Mouse (Mus musculus) forebrain, embryonic 13.5 days (tissue): ENCODE measurements around the gene Nek7. TPM values are rescaled to one million over a fixed set of nuclear protein-coding genes. Genes with fewer than 3 reads are reported as not detected.

Experiments used
- ATAC-seq: fragments of 200-750 bp; cut with Nextera tagmentation; 2 replicates; pipeline ENCODE4 v1.8.0; 2017
- H3K27ac ChIP-seq: fragments of 300-500 bp; sonication (generic); 2 replicates; pipeline ENCODE4 v1.5.1; 2015; ENCODE audit warnings: inconsistent platforms, mild to moderate bottlenecking, moderate library complexity
- H3K27me3 ChIP-seq: fragments of 300-500 bp; sonication (generic); 2 replicates; pipeline ENCODE4 v1.6.1; 2015; ENCODE audit warnings: mild to moderate bottlenecking, inconsistent platforms
- H3K36me3 ChIP-seq: fragments of 300-500 bp; sonication (generic); 2 replicates; pipeline ENCODE4 v1.6.1; 2015; ENCODE audit warnings: mild to moderate bottlenecking, inconsistent platforms; ENCODE audit not compliant: poor library complexity, severe bottlenecking
- H3K4me1 ChIP-seq: fragments of 300-500 bp; sonication (generic); 2 replicates; pipeline ENCODE4 v1.6.1; 2015; ENCODE audit warnings: inconsistent platforms
- H3K4me2 ChIP-seq: fragments of 300-500 bp; sonication (generic); 2 replicates; pipeline ENCODE4 v1.6.1; 2015; ENCODE audit warnings: inconsistent platforms, mild to moderate bottlenecking, moderate library complexity
- H3K4me3 ChIP-seq: fragments of 300-500 bp; sonication (generic); 2 replicates; pipeline ENCODE4 v1.5.1; 2015; ENCODE audit warnings: mild to moderate bottlenecking, inconsistent platforms
- H3K9ac ChIP-seq: fragments of 300-500 bp; sonication (generic); 2 replicates; pipeline ENCODE4 v1.6.1; 2015; ENCODE audit warnings: mild to moderate bottlenecking, inconsistent platforms
- H3K9me3 ChIP-seq: fragments of 300-500 bp; sonication (generic); replicated peaks from 2 replicates; pipeline ENCODE4 v1.6.1; 2016; ENCODE audit warnings: inconsistent platforms
- WGBS: fragments of 180-500 bp; shearing (Covaris S2); methylation state at CpG from one replicate; pipeline ENCODE4 v1.1.7; 2015; 5-methylcytosine and 5-hydroxymethylcytosine counted together
- polyA plus RNA-seq: library from polyadenylated mRNA; unstranded; fragments of >200 nt; fragmentation: Nextera tagmentation; extraction: Ambion mirVana; gene quantifications from 2 replicates; pipeline ENCODE4 v1.2.1, GENCODE M21; 2015

The Nek7 gene
- polyA plus RNA-seq, 1 experiment from 2014 or later: 20.6 TPM

- no peak overlapping the region for H3K27ac ChIP-seq
- ATAC-seq: no peak
- no peaks in the 10 kb centered on the region for H3K27me3 ChIP-seq
- no peak overlapping the region for H3K9ac ChIP-seq
- H3K9me3 ChIP-seq: no peaks in the 10 kb centered on the region
- H3K36me3 ChIP-seq: no peaks in the 10 kb centered on the region
- no peak overlapping the region for H3K4me3 ChIP-seq
- 92% methylated on average over 7 of the region's 7 CpGs for WGBS
- no peak overlapping the region for H3K4me2 ChIP-seq
- H3K4me1 ChIP-seq: no peaks in the 10 kb centered on the region
Measured at GRCm38 (mm10) chr1:138582225-138582624, 37.7 kb downstream of the Nek7 start.

- Histone ChIP-seq H3K4me3 (no peak overlapping the region), H3K9ac (no peak overlapping the region), H3K36me3 (no peaks in the 10 kb centered on the region), H3K4me1 (no peaks in the 10 kb centered on the region), H3K27me3 (no peaks in the 10 kb centered on the region), H3K4me2 (no peak overlapping the region), H3K27ac (no peak overlapping the region), H3K9me3 (no peaks in the 10 kb centered on the region)
- WGBS: 79% methylated on average over 11 of the region's 11 CpGs
- ATAC-seq: no peak
Measured at GRCm38 (mm10) chr1:138579822-138580492, 40.0 kb downstream of the Nek7 start.

DNA sequence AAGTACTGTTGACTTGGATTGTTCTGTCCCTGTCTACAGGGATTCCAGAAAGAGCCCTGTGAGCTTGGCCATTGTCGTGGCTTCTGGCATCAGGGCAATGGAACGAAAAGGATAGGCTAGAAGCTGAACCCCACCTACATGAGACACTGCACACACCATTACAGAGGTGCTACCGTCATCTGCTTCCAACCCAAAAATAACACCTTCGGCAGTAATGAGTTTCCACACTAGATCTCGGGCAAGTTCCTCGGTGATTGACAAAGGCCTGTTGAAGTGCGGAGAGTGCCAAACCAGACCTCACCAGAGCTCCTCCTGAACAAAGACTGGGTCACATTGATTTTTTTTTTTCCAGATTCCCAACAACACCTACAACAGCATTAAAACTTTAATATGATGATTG, 40.7 kb downstream of the Nek7 start:
- Histone ChIP-seq H3K9me3 (no peaks in the 10 kb centered on the region), H3K4me1 (no peaks in the 10 kb centered on the region), H3K4me3 (no peak overlapping the region), H3K36me3 (no peaks in the 10 kb centered on the region), H3K27me3 (no peaks in the 10 kb centered on the region), H3K9ac (no peak overlapping the region), H3K4me2 (no peak overlapping the region), H3K27ac (no peak overlapping the region)
- ATAC-seq: no peak
- WGBS: 95% methylated on average over 7 of the region's 7 CpGs

DNA sequence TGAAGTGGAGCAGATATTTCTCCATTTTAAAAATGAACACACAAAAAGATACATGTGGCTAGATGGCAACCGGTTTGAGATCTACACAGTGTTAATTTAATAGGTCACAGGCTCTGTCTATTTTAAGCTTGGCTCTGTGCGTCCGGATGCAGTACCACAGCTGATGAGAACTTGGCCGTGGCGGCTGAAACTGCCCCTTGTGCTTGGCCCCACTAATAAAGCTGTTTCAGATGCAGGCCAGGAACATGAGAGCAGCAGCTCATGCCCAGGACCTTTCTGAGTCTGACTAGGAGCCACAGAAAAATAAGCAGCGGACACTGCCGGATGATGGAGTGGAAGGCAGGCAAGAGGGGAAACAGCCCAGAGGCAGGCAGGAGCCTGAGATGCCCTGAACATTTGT, 43.1 kb downstream of the Nek7 start:
- 76% methylated on average over 7 of the region's 7 CpGs for WGBS
- ATAC-seq: 0 out of 2 replicates have a peak, but pooled peaks have one; percentile 27
- no peaks in the 10 kb centered on the region for H3K27me3 ChIP-seq
- H3K4me2 ChIP-seq: no peak overlapping the region
- H3K36me3 ChIP-seq: no peaks in the 10 kb centered on the region
- no peaks in the 10 kb centered on the region for H3K9me3 ChIP-seq
- H3K4me1 ChIP-seq: peaks cover 4% of the 10 kb centered on the region
- H3K9ac ChIP-seq: no peak overlapping the region
- no peak overlapping the region for H3K4me3 ChIP-seq
- H3K27ac ChIP-seq: no peak overlapping the region

DNA sequence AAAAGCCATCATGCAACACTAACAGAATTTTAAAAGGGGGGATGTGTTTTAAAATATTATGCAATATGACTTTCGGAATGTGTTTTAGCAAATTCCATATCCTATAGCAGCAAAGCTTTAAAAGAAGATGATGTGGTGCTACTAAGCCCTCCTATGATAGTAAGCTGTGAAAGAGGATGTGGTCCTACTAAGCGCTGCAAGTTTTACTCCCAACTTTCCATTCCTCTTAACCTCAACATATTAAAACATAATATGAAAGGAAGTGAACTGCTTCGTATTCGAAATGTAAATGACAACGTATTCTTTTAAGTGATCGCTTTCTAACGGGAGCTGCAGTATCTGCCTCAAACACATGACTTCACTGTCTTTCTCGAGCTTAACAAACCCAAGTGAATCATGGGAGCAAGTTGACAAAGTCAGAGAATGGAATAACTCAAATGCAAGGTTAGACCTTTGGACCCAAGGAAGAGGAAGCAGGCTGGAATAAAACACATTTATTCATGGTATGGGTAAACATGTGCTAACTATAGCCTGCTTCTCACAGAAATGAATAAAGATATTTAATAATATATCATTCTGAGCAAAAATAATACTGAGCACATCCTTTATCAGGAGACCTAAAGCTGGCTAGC, 43.8 kb downstream of the Nek7 start:
- WGBS: 92% methylated on average over 8 of the region's 8 CpGs
- no peak for ATAC-seq
- no peak overlapping the region for H3K4me2 ChIP-seq
- no peaks in the 10 kb centered on the region for H3K36me3 ChIP-seq
- H3K9ac ChIP-seq: no peak overlapping the region
- no peak overlapping the region for H3K4me3 ChIP-seq
- H3K4me1 ChIP-seq: peaks cover 10% of the 10 kb centered on the region
- no peak overlapping the region for H3K27ac ChIP-seq
- no peaks in the 10 kb centered on the region for H3K27me3 ChIP-seq
- no peaks in the 10 kb centered on the region for H3K9me3 ChIP-seq

DNA sequence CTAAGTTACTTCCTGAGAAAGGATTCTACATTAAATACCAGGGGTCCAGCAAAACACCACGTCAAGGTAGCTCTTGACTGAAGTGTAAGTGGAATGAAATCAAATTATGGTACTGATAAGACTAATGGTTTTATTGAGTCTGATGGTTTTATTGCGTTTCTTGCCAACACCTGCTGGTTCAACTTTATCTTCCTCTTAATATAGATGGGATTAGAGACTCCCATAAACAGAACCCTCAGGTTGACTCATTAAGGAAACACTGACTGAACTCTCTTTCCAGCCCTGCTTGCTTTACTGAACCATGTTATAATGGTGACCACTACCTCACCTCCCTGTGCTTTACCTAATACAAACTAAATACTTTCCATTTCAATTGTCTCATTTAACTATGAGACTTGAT, 44.3 kb downstream of the Nek7 start:
- Histone ChIP-seq H3K9ac (no peak overlapping the region), H3K4me3 (no peak overlapping the region), H3K4me2 (no peak overlapping the region), H3K36me3 (no peaks in the 10 kb centered on the region), H3K4me1 (peaks cover 11% of the 10 kb centered on the region), H3K9me3 (no peaks in the 10 kb centered on the region), H3K27me3 (no peaks in the 10 kb centered on the region), H3K27ac (no peak overlapping the region)
- WGBS: 86% methylated on average over 2 of the region's 2 CpGs
- no peak for ATAC-seq

GRCm38 (mm10) chr1:138571565-138572361, 48.2 kb downstream of the Nek7 start:
- H3K27ac ChIP-seq: peak overlapping the region; percentile 35; the same call in 1 of the 2 replicates
- WGBS: 28% methylated on average over 22 of the region's 22 CpGs
- H3K9me3 ChIP-seq: no peaks in the 10 kb centered on the region
- no peaks in the 10 kb centered on the region for H3K36me3 ChIP-seq
- ATAC-seq: peak; percentile 43; the same call in 1 of the 2 replicates
- peaks cover 16% of the 10 kb centered on the region for H3K4me1 ChIP-seq
- no peak overlapping the region for H3K9ac ChIP-seq
- H3K4me2 ChIP-seq: peak overlapping the region; percentile 24
- no peaks in the 10 kb centered on the region for H3K27me3 ChIP-seq
- H3K4me3 ChIP-seq: no peak overlapping the region

DNA sequence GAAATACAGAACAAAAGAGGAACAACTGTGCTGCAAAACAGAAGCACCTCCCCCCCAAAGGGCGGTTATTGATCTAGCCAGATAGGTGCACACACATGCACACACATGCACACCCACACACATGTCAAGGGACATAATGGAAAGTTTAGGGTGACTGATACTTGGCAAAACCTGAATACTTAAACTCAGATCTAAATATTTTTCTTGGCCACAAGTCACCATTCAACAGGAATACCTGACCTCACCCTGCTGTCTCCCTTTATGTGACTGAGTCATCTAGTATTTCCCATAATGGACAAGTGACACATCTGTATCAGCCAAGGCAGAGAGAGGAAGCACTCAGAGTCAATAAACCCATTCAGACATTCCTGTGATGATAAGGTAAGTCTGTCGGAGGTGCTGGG, 48.9 kb downstream of the Nek7 start:
- H3K9ac ChIP-seq: no peak overlapping the region
- 82% methylated on average over 2 of the region's 2 CpGs for WGBS
- H3K4me3 ChIP-seq: no peak overlapping the region
- no peaks in the 10 kb centered on the region for H3K9me3 ChIP-seq
- H3K4me1 ChIP-seq: peaks cover 16% of the 10 kb centered on the region
- H3K27me3 ChIP-seq: no peaks in the 10 kb centered on the region
- no peak for ATAC-seq
- no peak overlapping the region for H3K4me2 ChIP-seq
- no peaks in the 10 kb centered on the region for H3K36me3 ChIP-seq
- H3K27ac ChIP-seq: no peak overlapping the region

- Histone ChIP-seq H3K4me2 (no peak overlapping the region), H3K27me3 (no peaks in the 10 kb centered on the region), H3K4me3 (no peak overlapping the region), H3K4me1 (peaks cover 16% of the 10 kb centered on the region), H3K27ac (peak overlapping the region; percentile 31; the same call in 1 of the 2 replicates), H3K9me3 (no peaks in the 10 kb centered on the region), H3K9ac (no peak overlapping the region), H3K36me3 (no peaks in the 10 kb centered on the region)
- 76% methylated on average over 6 of the region's 6 CpGs for WGBS
- peak; percentile 67; the same call in 1 of the 2 replicates for ATAC-seq
Measured at GRCm38 (mm10) chr1:138568434-138569232, 51.3 kb downstream of the Nek7 start.

DNA sequence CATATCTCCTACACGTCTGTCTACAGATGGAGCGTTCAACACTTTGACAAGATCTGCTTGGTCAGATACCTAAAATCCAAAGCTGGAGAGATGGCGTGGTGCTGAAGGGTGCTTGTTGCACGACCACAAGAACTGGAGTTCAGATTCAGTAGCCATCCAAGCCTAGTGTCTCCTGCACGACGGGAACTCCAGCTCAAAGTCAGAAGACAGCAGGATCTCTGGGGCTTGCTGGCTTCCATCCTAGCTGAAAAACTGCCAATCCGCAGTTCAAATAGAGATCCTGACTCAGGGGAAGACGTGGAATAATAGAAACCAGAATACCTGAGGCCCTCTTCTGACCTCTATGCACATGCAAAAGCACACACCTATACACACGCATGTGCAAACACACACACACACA, 52.0 kb downstream of the Nek7 start:
- no peaks in the 10 kb centered on the region for H3K36me3 ChIP-seq
- peaks cover 16% of the 10 kb centered on the region for H3K4me1 ChIP-seq
- H3K4me3 ChIP-seq: no peak overlapping the region
- no peak overlapping the region for H3K27ac ChIP-seq
- WGBS: 89% methylated on average over 9 of the region's 9 CpGs
- no peaks in the 10 kb centered on the region for H3K9me3 ChIP-seq
- no peak overlapping the region for H3K9ac ChIP-seq
- no peak overlapping the region for H3K4me2 ChIP-seq
- no peak for ATAC-seq
- H3K27me3 ChIP-seq: no peaks in the 10 kb centered on the region

GRCm38 (mm10) chr1:138564677-138565076, 55.3 kb downstream of the Nek7 start:
- 89% methylated on average over 6 of the region's 6 CpGs for WGBS
- Histone ChIP-seq H3K27ac (no peak overlapping the region), H3K4me3 (no peak overlapping the region), H3K9me3 (no peaks in the 10 kb centered on the region), H3K4me2 (no peak overlapping the region), H3K27me3 (no peaks in the 10 kb centered on the region), H3K36me3 (no peaks in the 10 kb centered on the region), H3K4me1 (0 out of 2 replicates have a peak, but pooled peaks cover 5% of the 10 kb centered on the region), H3K9ac (no peak overlapping the region)
- ATAC-seq: no peak
